Mouse (Mus musculus) frontal cortex, postnatal 10 days (tissue): ENCODE data around the gene Klhl5.
"Not testable (repeated sequence)": the region's sequence is repeated elsewhere in the genome, so short reads cannot be mapped to it uniquely, and the experiment has no call there.

Experiments
- DNase-seq, 2 experiments: peaks; one replicate each; pipeline ENCODE4 v3.0.0; 2022; ENCODE audit warnings: low spot score in 2 of 2, mixed read lengths in 1 of 2

Klhl5 gene

GRCm38 (mm10) chr5:65097457-65097856 is 9.9 kb upstream of the Klhl5 start:
- no peak for DNase-seq

GRCm38 (mm10) chr5:65100002-65100401 is 7.3 kb upstream of the Klhl5 start:
- DNase-seq, result no peak

GRCm38 (mm10) chr5:65101209-65101608 is 6.1 kb upstream of the Klhl5 start:
- DNase-seq, result no peak

GRCm38 (mm10) chr5:65101621-65102020 is 5.7 kb upstream of the Klhl5 start:
- no peak for DNase-seq

- DNase-seq, result no peak
Observed at GRCm38 (mm10) chr5:65102026-65102640, 5.2 kb upstream of the Klhl5 start.

GRCm38 (mm10) chr5:65102641-65103042 is 4.7 kb upstream of the Klhl5 start:
- DNase-seq, result no peak

- peak in 1 of 2 experiments; percentile 19 for DNase-seq
Observed at GRCm38 (mm10) chr5:65107773-65108432, 564 bp downstream of the Klhl5 start.

GRCm38 (mm10) chr5:65112225-65112624 is 4.9 kb downstream of the Klhl5 start:
- DNase-seq, result not testable (repeated sequence)

GRCm38 (mm10) chr5:65113323-65113722 is 6.0 kb downstream of the Klhl5 start:
- no peak for DNase-seq

- DNase-seq, result no peak
Observed at GRCm38 (mm10) chr5:65116789-65117188, 9.4 kb downstream of the Klhl5 start.

GRCm38 (mm10) chr5:65119495-65119894 is 12.2 kb downstream of the Klhl5 start:
- DNase-seq, result no peak

GRCm38 (mm10) chr5:65119918-65120317 is 12.6 kb downstream of the Klhl5 start:
- no peak for DNase-seq

GRCm38 (mm10) chr5:65122616-65123015 is 15.3 kb downstream of the Klhl5 start:
- DNase-seq, result no peak

GRCm38 (mm10) chr5:65126137-65126536 is 18.8 kb downstream of the Klhl5 start:
- DNase-seq, result no peak

GRCm38 (mm10) chr5:65128481-65128880 is 21.1 kb downstream of the Klhl5 start:
- no peak for DNase-seq

- peak in 1 of 2 experiments; percentile 44 for DNase-seq
Observed at GRCm38 (mm10) chr5:65130528-65131210, 23.3 kb downstream of the Klhl5 start.

GRCm38 (mm10) chr5:65131211-65131879 is 24.0 kb downstream of the Klhl5 start:
- DNase-seq, result peak in 1 of 2 experiments; percentile 33

GRCm38 (mm10) chr5:65136159-65136558 is 28.8 kb downstream of the Klhl5 start:
- DNase-seq, result no peak

- DNase-seq, result no peak
Observed at GRCm38 (mm10) chr5:65137073-65137472, 29.7 kb downstream of the Klhl5 start.

- no peak for DNase-seq
Observed at GRCm38 (mm10) chr5:65141242-65141641, 33.9 kb downstream of the Klhl5 start.

GRCm38 (mm10) chr5:65142247-65142646 is 34.9 kb downstream of the Klhl5 start:
- no peak for DNase-seq

- no peak for DNase-seq
Observed at GRCm38 (mm10) chr5:65145499-65146101, 38.3 kb downstream of the Klhl5 start.
